Mouse (Mus musculus) hindbrain, embryonic 12.5 days (tissue): ENCODE data around the gene Inmt. TPM values are rescaled to one million over a fixed set of nuclear protein-coding genes. Genes with fewer than 3 reads are reported as not detected.

Experiments used
- ATAC-seq: fragments of 200-750 bp; cut with Nextera tagmentation; 2 replicates; pipeline ENCODE4 v1.8.0; 2017; ENCODE audit warnings: moderate TSS enrichment; ENCODE audit not compliant: low FRiP score
- H3K27ac ChIP-seq: fragments of 300-500 bp; sonication (generic); 2 replicates; pipeline ENCODE4 v1.5.1; 2016; ENCODE audit warnings: mild to moderate bottlenecking
- H3K27me3 ChIP-seq: fragments of 300-500 bp; sonication (generic); 2 replicates; pipeline ENCODE4 v1.6.1; 2016; ENCODE audit warnings: mild to moderate bottlenecking
- H3K36me3 ChIP-seq: fragments of 300-500 bp; sonication (generic); 2 replicates; pipeline ENCODE4 v1.6.1; 2016; ENCODE audit warnings: mild to moderate bottlenecking
- H3K4me1 ChIP-seq: fragments of 300-500 bp; sonication (generic); 2 replicates; pipeline ENCODE4 v1.6.1; 2016
- H3K4me2 ChIP-seq: fragments of 300-500 bp; sonication (generic); replicated peaks from 2 replicates; pipeline ENCODE4 v1.6.1; 2016; ENCODE audit warnings: mild to moderate bottlenecking
- H3K4me3 ChIP-seq: fragments of 300-500 bp; sonication (generic); 2 replicates; pipeline ENCODE4 v1.5.1; 2016; ENCODE audit warnings: mild to moderate bottlenecking
- H3K9ac ChIP-seq: fragments of 300-500 bp; sonication (generic); 2 replicates; pipeline ENCODE4 v1.6.1; 2016; ENCODE audit warnings: mild to moderate bottlenecking, moderate library complexity
- H3K9me3 ChIP-seq: fragments of 300-500 bp; sonication (generic); replicated peaks from 2 replicates; pipeline ENCODE4 v1.6.1; 2016; ENCODE audit warnings: mild to moderate bottlenecking
- WGBS: fragments of 180-500 bp; shearing (Covaris S2); methylation state at CpG from one replicate; pipeline ENCODE4 v1.1.7; 2016; 5-methylcytosine and 5-hydroxymethylcytosine counted together
- polyA plus RNA-seq: library from polyadenylated mRNA; unstranded; fragments of >200 nt; fragmentation: Nextera tagmentation; extraction: Ambion mirVana; gene quantifications from 2 replicates; pipeline ENCODE4 v1.2.1, GENCODE M21; 2016

Gene Inmt
- polyA plus RNA-seq, 1 experiment from 2014 or later = not detected

DNA sequence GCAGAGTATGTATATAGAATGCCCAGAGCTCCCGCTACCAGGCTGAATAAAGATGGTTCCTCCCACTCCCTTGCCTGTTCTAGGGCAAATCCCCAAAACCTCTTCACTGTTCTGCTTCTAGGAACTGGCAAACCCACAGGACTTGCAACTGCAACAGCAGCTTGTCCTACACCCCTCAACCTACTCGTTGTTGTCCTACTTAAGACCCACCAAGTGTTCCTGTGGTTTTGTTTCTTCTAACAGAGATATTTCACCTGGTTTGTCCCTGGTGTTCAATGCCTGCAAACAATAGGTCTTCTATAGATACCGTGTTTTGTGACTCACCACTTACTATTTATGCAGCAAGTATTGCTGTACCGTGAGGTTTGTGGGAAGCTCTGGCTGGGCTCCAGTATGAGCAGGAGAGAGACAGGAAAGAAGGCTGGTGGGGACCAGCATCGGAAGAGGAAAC, 13.5 kb downstream of the Inmt start:
- no peak overlapping the region for H3K4me3 ChIP-seq
- H3K9me3 ChIP-seq = no peaks in the 10 kb centered on the region
- no peak overlapping the region for H3K9ac ChIP-seq
- H3K36me3 ChIP-seq = no peaks in the 10 kb centered on the region
- H3K4me2 ChIP-seq = no peak overlapping the region
- ATAC-seq = no peak
- H3K4me1 ChIP-seq = no peaks in the 10 kb centered on the region
- H3K27me3 ChIP-seq = peaks cover 80% of the 10 kb centered on the region
- 83% methylated on average over 5 of the region's 5 CpGs for WGBS
- no peak overlapping the region for H3K27ac ChIP-seq

DNA sequence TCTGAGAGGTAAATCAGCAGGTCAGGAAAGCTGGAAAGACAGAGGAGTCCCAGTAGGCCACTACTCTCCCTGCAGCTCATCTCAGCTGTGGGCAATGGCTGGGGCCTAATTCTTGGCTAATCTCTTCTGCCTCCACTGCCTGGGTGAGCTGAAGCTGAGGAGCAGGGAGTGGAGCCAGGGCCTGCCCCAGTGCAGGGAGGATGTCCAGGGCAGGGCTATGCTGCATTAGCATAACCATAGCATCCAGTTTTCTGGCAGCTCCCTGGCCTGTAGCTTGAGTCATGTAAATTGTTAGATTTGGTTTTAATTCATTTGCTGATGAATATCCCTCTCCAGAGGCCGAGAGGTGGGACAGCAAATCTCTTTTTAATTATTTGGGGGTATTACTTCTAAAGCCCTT, 15.6 kb downstream of the Inmt start:
- no peak overlapping the region for H3K27ac ChIP-seq
- H3K9me3 ChIP-seq = no peaks in the 10 kb centered on the region
- H3K27me3 ChIP-seq = peaks cover 62% of the 10 kb centered on the region
- H3K4me3 ChIP-seq = no peak overlapping the region
- no peak for ATAC-seq
- no peaks in the 10 kb centered on the region for H3K4me1 ChIP-seq
- H3K36me3 ChIP-seq = no peaks in the 10 kb centered on the region
- no peak overlapping the region for H3K4me2 ChIP-seq
- 59% methylated on average over 1 of the region's 1 CpGs for WGBS
- H3K9ac ChIP-seq = no peak overlapping the region

DNA sequence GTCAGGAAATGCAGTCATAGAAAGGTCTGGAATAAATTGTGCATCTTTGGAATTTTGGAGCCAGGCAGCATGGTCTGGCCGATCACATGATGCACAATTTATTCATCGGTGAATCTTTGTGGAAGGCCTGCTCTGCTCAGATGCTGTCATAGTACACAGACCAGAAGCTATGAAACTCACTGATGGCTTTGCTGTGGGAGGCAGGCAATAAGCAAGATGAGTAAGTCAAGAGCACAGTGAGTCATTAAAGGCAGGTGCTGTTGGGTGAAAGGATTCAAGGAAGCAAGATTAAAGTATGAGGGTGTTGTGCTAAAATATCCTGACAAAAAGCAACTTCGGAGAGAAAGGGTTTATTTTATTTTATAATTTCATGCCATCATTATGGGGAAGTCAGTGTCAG, 22.6 kb downstream of the Inmt start:
- ATAC-seq = no peak
- H3K4me3 ChIP-seq = no peak overlapping the region
- no peak overlapping the region for H3K9ac ChIP-seq
- H3K36me3 ChIP-seq = no peaks in the 10 kb centered on the region
- no peak overlapping the region for H3K4me2 ChIP-seq
- WGBS = 97% methylated on average over 3 of the region's 3 CpGs
- H3K27ac ChIP-seq = no peak overlapping the region
- H3K4me1 ChIP-seq = no peaks in the 10 kb centered on the region
- no peaks in the 10 kb centered on the region for H3K9me3 ChIP-seq
- peaks cover 14% of the 10 kb centered on the region for H3K27me3 ChIP-seq

DNA sequence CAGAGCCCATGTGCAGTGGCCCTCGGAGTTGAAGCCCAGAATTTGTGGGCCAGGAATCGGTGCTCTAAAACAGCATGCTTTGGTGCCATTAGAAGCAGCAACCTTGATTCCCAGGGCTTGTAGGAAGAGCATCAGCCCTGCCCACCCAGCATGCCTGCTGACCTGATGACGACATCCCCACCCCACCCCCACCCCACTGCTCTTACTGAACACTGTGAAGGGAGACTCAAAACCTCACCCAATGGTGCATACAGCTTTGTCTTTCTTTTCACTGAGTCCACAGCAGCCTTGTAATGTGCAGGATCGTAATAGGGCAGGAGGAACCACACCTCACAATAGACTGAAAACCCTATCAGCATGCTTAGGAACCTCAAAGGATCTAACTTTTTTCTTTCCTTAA, 28.7 kb downstream of the Inmt start:
- Histone ChIP-seq H3K9ac (no peak overlapping the region), H3K27ac (no peak overlapping the region), H3K4me1 (peaks cover 10% of the 10 kb centered on the region; the same call in 1 of the 2 replicates), H3K4me3 (no peak overlapping the region), H3K4me2 (no peak overlapping the region), H3K27me3 (peaks cover 10% of the 10 kb centered on the region), H3K36me3 (no peaks in the 10 kb centered on the region), H3K9me3 (0 out of 2 replicates have a peak, but pooled peaks cover 5% of the 10 kb centered on the region)
- WGBS = 22% methylated on average over 4 of the region's 4 CpGs
- ATAC-seq = no peak; the same call in 1 of the 2 replicates

DNA sequence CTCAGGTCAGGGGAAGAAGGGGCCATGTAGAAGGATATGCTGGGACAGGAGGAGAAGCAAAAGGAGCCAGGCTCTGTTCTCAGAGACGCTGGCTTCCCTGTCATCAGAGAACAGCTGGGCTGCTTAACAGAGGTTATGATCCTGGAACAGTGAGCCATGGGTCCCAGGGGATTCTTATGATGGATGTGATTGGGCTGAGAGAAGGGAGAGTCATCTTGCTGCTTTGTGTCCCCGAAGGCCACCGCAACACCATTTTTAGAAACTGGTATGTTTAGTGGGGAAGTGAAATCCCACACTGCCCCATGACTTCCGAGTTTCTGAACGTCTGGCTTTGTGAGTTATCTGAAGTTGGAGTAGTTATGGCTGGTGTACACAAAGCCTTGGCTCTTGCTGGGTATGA, 29.6 kb downstream of the Inmt start:
- Histone ChIP-seq H3K36me3 (no peaks in the 10 kb centered on the region), H3K27me3 (peaks cover 10% of the 10 kb centered on the region), H3K27ac (no peak overlapping the region), H3K9me3 (0 out of 2 replicates have a peak, but pooled peaks cover 5% of the 10 kb centered on the region), H3K4me1 (peaks cover 10% of the 10 kb centered on the region; the same call in 1 of the 2 replicates), H3K4me2 (no peak overlapping the region), H3K4me3 (no peak overlapping the region), H3K9ac (no peak overlapping the region)
- no peak for ATAC-seq
- 70% methylated on average over 5 of the region's 5 CpGs for WGBS

DNA sequence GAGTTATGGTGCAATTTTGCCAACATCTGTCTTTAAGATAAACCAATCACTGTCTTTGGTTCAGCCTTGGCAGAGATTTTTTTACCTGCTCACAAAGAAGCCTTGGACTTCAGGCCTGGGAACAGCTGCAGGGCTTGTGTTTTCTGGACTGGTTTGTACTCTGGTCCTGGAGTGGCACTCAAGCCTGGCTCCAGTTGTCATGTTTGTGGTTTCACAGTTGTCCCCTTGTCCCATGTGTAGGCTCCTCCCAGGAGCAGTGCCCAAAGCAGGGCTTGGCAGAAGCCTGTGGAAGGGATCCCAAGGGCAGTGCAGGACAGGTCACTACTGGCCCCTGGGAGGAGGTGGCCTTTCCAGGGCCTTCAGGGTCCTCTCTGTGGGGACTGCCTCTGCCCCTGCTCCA, 36.5 kb downstream of the Inmt start:
- Histone ChIP-seq H3K27ac (no peak overlapping the region), H3K9me3 (0 out of 2 replicates have a peak, but pooled peaks cover under 1% of the 10 kb centered on the region), H3K27me3 (peaks cover 4% of the 10 kb centered on the region; the same call in 1 of the 2 replicates), H3K4me2 (no peak overlapping the region), H3K9ac (no peak overlapping the region), H3K4me3 (no peak overlapping the region), H3K4me1 (no peaks in the 10 kb centered on the region), H3K36me3 (no peaks in the 10 kb centered on the region)
- ATAC-seq = no peak

DNA sequence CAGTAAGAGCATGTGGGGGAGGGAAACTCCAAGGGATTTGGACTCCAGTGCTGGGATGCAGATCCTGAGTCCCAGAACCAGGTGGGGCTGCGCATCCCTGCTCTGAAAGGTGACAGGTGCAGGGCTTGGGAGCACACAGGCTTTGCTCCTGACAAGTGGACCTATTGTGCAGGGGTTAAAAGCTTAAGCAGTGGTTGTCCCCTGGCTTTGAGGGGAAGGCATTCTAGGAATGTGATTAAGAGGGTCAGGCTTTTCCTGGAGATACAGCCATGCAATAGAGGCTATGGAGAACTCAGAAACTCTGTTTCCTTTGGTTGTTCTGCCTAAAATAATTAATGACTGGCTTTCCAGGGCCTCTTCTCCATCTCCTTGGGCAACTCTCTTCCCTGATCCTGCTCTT, 41.4 kb downstream of the Inmt start:
- no peaks in the 10 kb centered on the region for H3K27me3 ChIP-seq
- H3K27ac ChIP-seq = no peak overlapping the region
- H3K9me3 ChIP-seq = no peaks in the 10 kb centered on the region
- no peak overlapping the region for H3K4me2 ChIP-seq
- 74% methylated on average over 1 of the region's 1 CpGs for WGBS
- H3K36me3 ChIP-seq = no peaks in the 10 kb centered on the region
- H3K4me3 ChIP-seq = no peak overlapping the region
- no peaks in the 10 kb centered on the region for H3K4me1 ChIP-seq
- no peak for ATAC-seq
- H3K9ac ChIP-seq = no peak overlapping the region

DNA sequence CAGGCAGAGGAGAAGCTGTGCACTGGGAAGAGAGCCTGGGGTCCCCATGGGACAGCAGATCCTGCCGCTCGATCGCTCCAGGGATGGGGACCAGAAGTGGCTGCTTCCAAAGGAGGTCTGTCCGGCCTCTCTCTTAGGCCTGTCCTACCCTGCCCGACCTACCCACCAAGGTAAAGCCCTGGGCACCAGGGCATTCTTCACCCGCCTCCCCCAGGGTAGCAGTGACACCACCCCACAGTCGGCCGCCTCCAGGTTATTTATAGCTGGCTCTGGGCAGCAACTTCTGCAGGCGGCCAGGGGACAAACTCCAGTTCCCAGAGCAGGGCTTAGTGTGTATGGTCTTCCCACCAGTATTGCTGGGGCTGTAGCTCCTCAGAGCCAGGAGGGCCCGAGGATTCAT, 42.0 kb downstream of the Inmt start, which contains the start of gene Crhr2:
Gene Crhr2, minus strand, starts transcription at position 223 of the 400 bp plus-strand sequence.
- Histone ChIP-seq H3K27ac (no peak within 1 kb of the TSS), H3K4me2 (no peak within 1 kb of the TSS), H3K9me3 (no peaks in the 10 kb centered on the region), H3K9ac (no peak within 1 kb of the TSS), H3K4me3 (no peak within 1 kb of the TSS), H3K36me3 (no peaks in the 10 kb centered on the region), H3K27me3 (no peaks in the 10 kb centered on the region), H3K4me1 (no peaks in the 10 kb centered on the region)
- ATAC-seq = no peak
- WGBS = 80% methylated on average over 10 of the region's 10 CpGs

DNA sequence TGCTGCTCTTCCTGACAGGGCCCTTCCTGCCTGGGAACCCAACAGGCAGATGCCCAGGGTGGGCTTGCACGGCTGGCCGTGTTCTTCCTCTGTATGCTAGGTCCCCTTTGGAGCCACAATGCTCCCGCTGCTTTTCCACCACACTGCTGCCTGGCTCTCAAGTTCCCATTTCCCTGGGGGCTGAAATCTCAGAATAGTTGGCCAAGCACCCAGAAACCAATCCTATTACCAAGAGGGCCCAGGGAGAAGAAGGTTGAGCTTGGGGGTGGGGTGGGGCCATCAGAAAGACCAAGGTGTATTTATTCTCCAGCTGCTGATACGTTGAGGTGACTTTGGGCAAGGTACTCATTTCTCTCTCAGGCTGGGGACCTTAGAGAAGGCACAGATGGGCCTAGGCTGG, 43.5 kb downstream of the Inmt start:
- Histone ChIP-seq H3K4me3 (no peak overlapping the region), H3K9ac (no peak overlapping the region), H3K9me3 (no peaks in the 10 kb centered on the region), H3K27ac (no peak overlapping the region), H3K4me1 (no peaks in the 10 kb centered on the region), H3K36me3 (no peaks in the 10 kb centered on the region), H3K27me3 (no peaks in the 10 kb centered on the region), H3K4me2 (no peak overlapping the region)
- 79% methylated on average over 4 of the region's 4 CpGs for WGBS
- ATAC-seq = no peak

DNA sequence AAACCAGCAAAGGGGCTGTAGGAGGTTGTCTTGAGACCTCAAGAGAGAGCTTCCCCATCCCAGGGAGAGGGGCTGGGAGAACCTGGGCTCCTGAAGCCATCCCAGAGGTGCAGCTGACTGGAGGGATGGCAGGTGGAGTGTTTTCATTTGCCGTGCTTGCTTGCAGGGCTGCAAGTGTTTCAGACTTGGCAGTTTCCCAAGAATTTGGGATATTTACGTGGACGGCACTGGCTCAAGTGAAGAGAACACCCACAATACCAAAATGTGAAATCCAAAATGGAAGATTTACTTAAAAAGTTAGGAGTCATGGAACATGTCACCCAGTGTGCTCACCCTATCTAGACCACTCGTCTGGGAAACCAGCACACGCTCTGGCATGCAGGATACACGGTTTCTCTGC, 44.2 kb downstream of the Inmt start:
- no peaks in the 10 kb centered on the region for H3K9me3 ChIP-seq
- H3K36me3 ChIP-seq = no peaks in the 10 kb centered on the region
- ATAC-seq = no peak
- 76% methylated on average over 6 of the region's 6 CpGs for WGBS
- no peaks in the 10 kb centered on the region for H3K27me3 ChIP-seq
- H3K4me3 ChIP-seq = no peak overlapping the region
- no peak overlapping the region for H3K4me2 ChIP-seq
- no peaks in the 10 kb centered on the region for H3K4me1 ChIP-seq
- no peak overlapping the region for H3K9ac ChIP-seq
- no peak overlapping the region for H3K27ac ChIP-seq

DNA sequence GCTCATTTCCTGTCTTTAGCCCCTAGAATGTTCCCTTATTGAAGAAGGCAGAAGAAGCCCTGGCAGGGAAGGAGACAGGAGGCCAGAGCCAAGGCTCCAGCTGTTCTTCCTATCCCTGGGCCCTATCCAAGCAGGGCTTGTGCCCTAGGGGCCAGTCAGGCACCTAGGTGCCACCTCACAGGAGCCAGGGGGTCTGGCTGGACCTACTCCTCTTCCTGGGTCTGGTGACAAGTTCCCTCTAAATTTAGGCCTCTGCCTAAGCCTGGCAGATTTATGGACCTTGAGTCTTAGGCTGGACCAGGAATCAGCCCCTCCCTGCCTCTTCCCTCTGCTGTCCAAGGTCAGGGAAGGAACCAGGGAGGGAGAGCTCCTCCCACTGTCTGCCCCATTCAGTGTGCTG, 46.5 kb downstream of the Inmt start:
- Histone ChIP-seq H3K4me2 (no peak overlapping the region), H3K4me3 (no peak overlapping the region), H3K36me3 (no peaks in the 10 kb centered on the region), H3K27me3 (no peaks in the 10 kb centered on the region), H3K9ac (no peak overlapping the region), H3K27ac (no peak overlapping the region), H3K9me3 (no peaks in the 10 kb centered on the region), H3K4me1 (no peaks in the 10 kb centered on the region)
- ATAC-seq = no peak

DNA sequence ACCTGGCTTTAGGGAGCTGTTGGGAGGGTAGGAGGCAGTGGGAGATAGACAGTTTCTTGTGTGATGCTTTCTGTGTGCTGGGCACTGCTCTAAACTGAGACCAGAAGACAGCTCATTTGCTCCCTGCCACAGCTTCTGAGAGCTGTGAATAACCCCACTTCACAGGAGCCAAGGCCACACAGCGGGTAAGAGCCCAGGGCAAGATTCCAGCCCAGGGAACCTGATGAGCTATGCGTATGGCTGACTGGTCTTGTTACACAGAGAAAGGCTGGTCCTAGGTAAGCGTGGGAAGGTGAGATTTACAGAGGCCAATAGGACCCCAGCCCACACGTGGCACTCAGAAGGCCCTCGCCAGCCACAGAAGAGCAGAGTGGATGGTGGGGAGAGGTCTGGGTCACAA, 48.3 kb downstream of the Inmt start:
- H3K36me3 ChIP-seq = no peaks in the 10 kb centered on the region
- ATAC-seq = no peak
- H3K9me3 ChIP-seq = no peaks in the 10 kb centered on the region
- no peak overlapping the region for H3K9ac ChIP-seq
- peaks cover 8% of the 10 kb centered on the region for H3K4me1 ChIP-seq
- 79% methylated on average over 5 of the region's 5 CpGs for WGBS
- no peak overlapping the region for H3K4me2 ChIP-seq
- no peak overlapping the region for H3K4me3 ChIP-seq
- no peaks in the 10 kb centered on the region for H3K27me3 ChIP-seq
- no peak overlapping the region for H3K27ac ChIP-seq

DNA sequence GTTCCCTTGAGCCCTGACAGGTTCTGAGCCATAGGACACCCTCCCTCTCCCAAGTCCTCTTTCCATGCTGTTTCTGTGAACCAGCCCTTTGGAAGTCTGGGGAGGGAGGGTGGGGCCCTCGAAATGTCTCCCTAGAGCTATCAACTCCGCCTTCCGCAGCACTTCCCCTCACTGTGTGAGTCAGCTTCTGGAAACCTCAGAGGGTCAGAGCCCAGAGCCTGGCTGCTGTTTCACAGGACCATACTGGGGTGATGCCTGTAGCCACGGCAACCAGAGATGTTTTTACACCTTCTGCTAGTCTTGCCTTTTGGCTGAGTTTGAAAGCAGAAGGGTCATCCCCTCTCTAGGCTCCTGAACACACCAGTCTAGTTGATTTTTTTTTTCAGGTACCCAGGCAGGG, 51.8 kb downstream of the Inmt start:
- ATAC-seq = no peak
- 39% methylated on average over 4 of the region's 4 CpGs for WGBS

More for the DNA sequence above, 51.8 kb downstream of the Inmt start:
- H3K4me3 ChIP-seq = no peak overlapping the region
- no peak overlapping the region for H3K27ac ChIP-seq
- H3K27me3 ChIP-seq = peaks cover 28% of the 10 kb centered on the region
- peaks cover 11% of the 10 kb centered on the region for H3K4me1 ChIP-seq
- no peak overlapping the region for H3K9ac ChIP-seq
- no peak overlapping the region for H3K4me2 ChIP-seq
- H3K9me3 ChIP-seq = no peaks in the 10 kb centered on the region
- H3K36me3 ChIP-seq = no peaks in the 10 kb centered on the region
